Mouse (Mus musculus): ENCODE data around the gene Foxo4. TPM values are rescaled to one million over a fixed set of nuclear protein-coding genes. Genes with fewer than 3 reads are reported as not detected.
A peak's percentile ranks its signal among the peaks of the same experiment; 100 is the strongest.

The Foxo4 gene
- polyA plus RNA-seq, 1 experiment from 2014 or later: 1.1 TPM

- Histone ChIP-seq H3K27ac (replicated peaks) (peak overlapping the region; percentile 82), H3K4me3 (peak overlapping the region; percentile 28; the same call in 1 of the 2 replicates), H3K27me3 (ENCODE audit: low read depth, poor library complexity, severe bottlenecking) (peaks cover 99% of the 10 kb centered on the region), H3K9me3 (replicated peaks) (no peaks in the 10 kb centered on the region), H3K4me1 (peaks cover 71% of the 10 kb centered on the region), H3K36me3 (peaks cover 14% of the 10 kb centered on the region)
- no peak for DNase-seq (ENCODE audit: low spot score)
- WGBS: 64% methylated on average over 9 of the region's 9 CpGs
These were observed 47.3 kb downstream of the Foxo4 start for GRCm38 (mm10) chrX:101301654-101302053.

- WGBS: 29% methylated on average over 2 of the region's 2 CpGs
- H3K27me3 ChIP-seq (ENCODE audit: low read depth, poor library complexity, severe bottlenecking): peaks cover 98% of the 10 kb centered on the region
- peak overlapping the region; percentile 82; the same call in 1 of the 2 replicates for H3K27ac ChIP-seq (replicated peaks)
These were observed 50.3 kb downstream of the Foxo4 start for GRCm38 (mm10) chrX:101304646-101305045.

GRCm38 (mm10) chrX:101309299-101309698 lies 55.0 kb downstream of the Foxo4 start:
- Histone ChIP-seq H3K9me3 (replicated peaks) (no peaks in the 10 kb centered on the region), H3K36me3 (peaks cover 25% of the 10 kb centered on the region), H3K4me1 (peaks cover 26% of the 10 kb centered on the region), H3K4me3 (no peak overlapping the region), H3K27me3 (ENCODE audit: low read depth, poor library complexity, severe bottlenecking) (peaks cover 95% of the 10 kb centered on the region), H3K27ac (replicated peaks) (no peak overlapping the region)
- DNase-seq (ENCODE audit: low spot score): no peak
- WGBS: 96% methylated on average over 5 of the region's 5 CpGs

More at GRCm38 (mm10) chrX:101304646-101305045, 50.3 kb downstream of the Foxo4 start:
- peaks cover 5% of the 10 kb centered on the region; the same call in 1 of the 2 replicates for H3K36me3 ChIP-seq
- no peak for DNase-seq (ENCODE audit: low spot score)
- no peak overlapping the region for H3K4me3 ChIP-seq
- no peaks in the 10 kb centered on the region for H3K9me3 ChIP-seq (replicated peaks)
- peaks cover 59% of the 10 kb centered on the region for H3K4me1 ChIP-seq

Other genes starting within 250 kb of the Foxo4 start
- gene Tex11, start 194.9 kb upstream of the Foxo4 start, polyA plus RNA-seq (2016; fragmentation: Nextera tagmentation; extraction: Ambion mirVana): not detected in 2 replicates
- gene Slc7a3, start 168.5 kb upstream of the Foxo4 start, polyA plus RNA-seq (2016; fragmentation: Nextera tagmentation; extraction: Ambion mirVana): 0.50 and 0.86 TPM in 2 replicates
- gene Snx12, start 32.0 kb upstream of the Foxo4 start, polyA plus RNA-seq (2016; fragmentation: Nextera tagmentation; extraction: Ambion mirVana): 63.8 and 68.5 TPM in 2 replicates
- gene Gm614, start 9.5 kb downstream of the Foxo4 start, polyA plus RNA-seq (2016; fragmentation: Nextera tagmentation; extraction: Ambion mirVana): not detected in 2 replicates
- gene Il2rg, start 13.7 kb downstream of the Foxo4 start, polyA plus RNA-seq (2016; fragmentation: Nextera tagmentation; extraction: Ambion mirVana): 3.0 and 4.1 TPM in 2 replicates
- not detected in 2 replicates for gene Gm20489, start 14.5 kb downstream of the Foxo4 start, polyA plus RNA-seq (2016; fragmentation: Nextera tagmentation; extraction: Ambion mirVana)
- 30.8 and 39.4 TPM in 2 replicates for gene Med12, start 19.5 kb downstream of the Foxo4 start, polyA plus RNA-seq (2016; fragmentation: Nextera tagmentation; extraction: Ambion mirVana)
- gene Nlgn3, start 44.6 kb downstream of the Foxo4 start, polyA plus RNA-seq (2016; fragmentation: Nextera tagmentation; extraction: Ambion mirVana): 7.8 and 15.6 TPM in 2 replicates
- gene Gjb1, start 121.8 kb downstream of the Foxo4 start, polyA plus RNA-seq (2016; fragmentation: Nextera tagmentation; extraction: Ambion mirVana): not detected in 2 replicates
- 16.6 and 22.3 TPM in 2 replicates for gene Zmym3, start 166.3 kb downstream of the Foxo4 start, polyA plus RNA-seq (2016; fragmentation: Nextera tagmentation; extraction: Ambion mirVana)
- 618 and 658 TPM in 2 replicates for gene Nono, start 174.8 kb downstream of the Foxo4 start, polyA plus RNA-seq (2016; fragmentation: Nextera tagmentation; extraction: Ambion mirVana)
- 2.3 and 2.7 TPM in 2 replicates for gene Itgb1bp2, start 194.6 kb downstream of the Foxo4 start, polyA plus RNA-seq (2016; fragmentation: Nextera tagmentation; extraction: Ambion mirVana)